Mouse (Mus musculus) limb, embryonic 14.5 days (tissue): ENCODE data around the gene Olfr895. TPM values are rescaled to one million over a fixed set of nuclear protein-coding genes. Genes with fewer than 3 reads are reported as not detected.

Experiments
- ATAC-seq: fragments of 200-750 bp; cut with Nextera tagmentation; 2 replicates; pipeline ENCODE4 v1.8.0; 2017; ENCODE audit warnings: low read depth, moderate number of reproducible peaks, moderate TSS enrichment; ENCODE audit not compliant: low FRiP score
- DNase-seq: peaks from one replicate; pipeline ENCODE4 v3.0.0-alpha.2; 2015; ENCODE audit warnings: low spot score
- H3K27ac ChIP-seq: fragments of 300-500 bp; sonication (generic); replicated peaks from 2 replicates; pipeline ENCODE4 v1.5.1; 2014; ENCODE audit warnings: low read depth, mild to moderate bottlenecking, low read length, moderate library complexity, mixed read lengths
- H3K27me3 ChIP-seq: fragments of 300-500 bp; sonication (generic); 2 replicates; pipeline ENCODE4 v1.6.1; 2014; ENCODE audit warnings: low read length, mixed read lengths; ENCODE audit not compliant: control insufficient read depth, insufficient read depth
- H3K36me3 ChIP-seq: fragments of 300-500 bp; sonication (generic); 2 replicates; pipeline ENCODE4 v1.6.1; 2014; ENCODE audit warnings: mild to moderate bottlenecking, low read length, moderate library complexity, mixed read lengths; ENCODE audit not compliant: control insufficient read depth, insufficient read depth
- H3K4me1 ChIP-seq: fragments of 300-500 bp; sonication (generic); 2 replicates; pipeline ENCODE4 v1.6.1; 2014; ENCODE audit warnings: antibody characterized with exemption, low read length, mixed read lengths; ENCODE audit not compliant: control insufficient read depth, insufficient read depth
- H3K4me2 ChIP-seq: fragments of 300-500 bp; sonication (generic); replicated peaks from 2 replicates; pipeline ENCODE4 v1.6.1; 2014; ENCODE audit warnings: low read depth, mild to moderate bottlenecking, low read length, moderate library complexity; ENCODE audit not compliant: severe bottlenecking
- H3K4me3 ChIP-seq: fragments of 300-500 bp; sonication (generic); replicated peaks from 2 replicates; pipeline ENCODE4 v1.5.1; 2014; ENCODE audit warnings: low read length
- H3K9ac ChIP-seq: fragments of 300-500 bp; sonication (generic); 2 replicates; pipeline ENCODE4 v1.6.1; 2014; ENCODE audit warnings: mild to moderate bottlenecking, low read depth, low read length, moderate library complexity; ENCODE audit not compliant: severe bottlenecking
- H3K9me3 ChIP-seq: fragments of 300-500 bp; sonication (generic); 2 replicates; pipeline ENCODE4 v1.6.1; 2016; ENCODE audit warnings: low read length; ENCODE audit not compliant: control insufficient read depth
- POLR2A ChIP-seq: fragments of 200-500 bp; IDR thresholded peaks from 2 replicates; pipeline ENCODE4 v1.8.0; 2012; ENCODE audit warnings: inconsistent platforms, mild to moderate bottlenecking, moderate library complexity, borderline replicate concordance; ENCODE audit not compliant: insufficient read depth, insufficient read length; ENCODE audit errors: extremely low read depth
- WGBS: fragments of 180-500 bp; shearing (Covaris S2); extraction: QIAGEN DNeasy Blood & Tissue Kit; methylation state at CpG from one replicate; pipeline ENCODE4 v1.1.7; 2014; 5-methylcytosine and 5-hydroxymethylcytosine counted together
- polyA plus RNA-seq, 2 experiments: library from polyadenylated mRNA; depleted of rRNA in 1 of 2; stranded (reverse) in 1 of 2; unstranded in 1 of 2; fragments of >200 nt; fragmentation: Nextera tagmentation in 1 of 2; extraction: Ambion mirVana in 1 of 2; gene quantifications; 2 replicates each; pipeline versions ENCODE4 v1.2.1 to v1.2.3; 2012 to 2014

The Olfr895 gene
- polyA plus RNA-seq (2012; rRNA removed) (0.09 TPM in 1 of 2 replicates, not detected in the other), polyA plus RNA-seq (2014; fragmentation: Nextera tagmentation; extraction: Ambion mirVana) (not detected in 2 replicates)

DNA sequence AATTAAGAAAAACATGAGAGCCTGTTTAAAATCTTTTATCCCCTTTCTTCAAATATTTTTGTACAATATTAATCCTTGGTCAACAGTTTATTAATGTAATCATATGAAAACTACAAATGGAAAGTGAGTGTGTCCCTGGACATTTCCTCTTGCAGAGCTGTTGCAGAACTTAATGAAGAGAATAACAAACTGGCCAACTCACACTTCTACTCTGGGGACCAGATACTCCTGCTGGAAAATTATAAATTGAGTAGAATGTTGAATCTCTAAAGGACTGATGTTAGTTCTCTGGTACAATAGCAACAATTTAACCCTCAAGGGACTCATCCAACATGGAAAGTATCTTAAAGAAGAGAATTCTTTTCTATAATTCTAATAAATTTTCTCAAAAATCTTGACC, at the start of gene Olfr895:
Gene Olfr895 (plus strand): TSS at position 301 of the 400 bp plus-strand sequence.
- ATAC-seq, result no peak
- Histone ChIP-seq H3K9ac (no peak within 1 kb of the TSS), H3K4me3 (no peak within 1 kb of the TSS), H3K4me2 (no peak within 1 kb of the TSS), H3K27ac (no peak within 1 kb of the TSS), H3K36me3 (no peaks in the 10 kb centered on the region), H3K9me3 (no peaks in the 10 kb centered on the region), H3K4me1 (no peaks in the 10 kb centered on the region), H3K27me3 (no peaks in the 10 kb centered on the region)
- no peak for TF ChIP-seq POLR2A
- DNase-seq, result no peak

DNA sequence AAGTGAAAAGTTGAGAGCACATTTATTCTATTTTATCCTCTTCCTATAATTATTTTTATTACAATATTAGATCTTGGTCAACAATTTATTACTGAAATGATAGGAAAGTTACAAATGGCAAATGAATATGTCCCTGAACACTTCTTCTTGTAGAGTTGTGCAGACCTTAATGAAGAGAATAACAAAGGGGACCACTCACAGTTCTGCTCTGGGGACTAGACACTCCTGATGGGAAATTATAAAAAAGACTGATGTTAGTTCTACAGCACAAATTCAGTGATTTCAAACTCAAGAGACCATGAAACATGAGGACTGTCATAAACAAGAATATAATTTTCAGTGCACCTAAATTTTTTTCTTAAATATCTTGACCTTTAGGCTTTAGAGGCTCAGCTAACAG, 15.2 kb upstream of the Olfr895 start, which contains the start of gene Olfr143:
Gene Olfr143 (plus strand): TSS at position 301 of the 400 bp plus-strand sequence.
- H3K9me3 ChIP-seq, result no peaks in the 10 kb centered on the region
- no peak within 1 kb of the TSS for H3K4me3 ChIP-seq
- H3K36me3 ChIP-seq, result no peaks in the 10 kb centered on the region
- no peaks in the 10 kb centered on the region for H3K4me1 ChIP-seq
- H3K27me3 ChIP-seq, result no peaks in the 10 kb centered on the region
- TF ChIP-seq POLR2A, result no peak
- no peak within 1 kb of the TSS for H3K9ac ChIP-seq
- no peak within 1 kb of the TSS for H3K4me2 ChIP-seq
- ATAC-seq (no peak), DNase-seq (no peak)
- H3K27ac ChIP-seq, result no peak within 1 kb of the TSS

DNA sequence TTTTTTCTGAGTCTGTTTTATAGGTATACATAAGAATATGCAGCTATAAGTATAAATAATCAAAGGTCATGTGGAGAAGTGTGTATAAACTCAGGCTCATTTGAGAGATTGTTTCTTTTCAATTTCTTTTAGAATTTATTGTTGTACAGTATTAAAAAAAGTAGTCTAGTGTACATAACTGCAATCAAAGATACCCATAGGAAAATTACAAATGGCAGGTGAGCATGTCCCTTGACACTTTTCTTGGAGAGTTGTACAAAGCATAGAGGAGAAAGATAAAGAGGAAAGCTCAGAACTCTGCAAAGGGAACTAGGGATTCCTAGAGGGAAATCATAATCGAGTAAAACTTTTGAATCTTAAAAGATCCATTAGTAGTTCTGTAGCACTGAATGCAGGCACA, 23.2 kb downstream of the Olfr895 start, which contains the start of gene Olfr896-ps1:
Gene Olfr896-ps1 (plus strand): TSS at position 301 of the 400 bp plus-strand sequence.
- TF ChIP-seq POLR2A, result no peak
- no peaks in the 10 kb centered on the region for H3K4me1 ChIP-seq
- WGBS, result 75% methylated on average over 1 of the region's 1 CpGs
- H3K9ac ChIP-seq, result no peak within 1 kb of the TSS
- ATAC-seq (no peak), DNase-seq (no peak)
- H3K27me3 ChIP-seq, result no peaks in the 10 kb centered on the region
- H3K36me3 ChIP-seq, result no peaks in the 10 kb centered on the region
- H3K9me3 ChIP-seq, result no peaks in the 10 kb centered on the region
- no peak within 1 kb of the TSS for H3K27ac ChIP-seq
- H3K4me2 ChIP-seq, result no peak within 1 kb of the TSS
- H3K4me3 ChIP-seq, result no peak within 1 kb of the TSS

Other genes starting within 250 kb of the Olfr895 start
- not detected in 2 replicates for gene Olfr883, start 242.0 kb upstream of the Olfr895 start, polyA plus RNA-seq (2012; rRNA removed)
- gene Olfr883, start 242.0 kb upstream of the Olfr895 start, polyA plus RNA-seq (2014; fragmentation: Nextera tagmentation; extraction: Ambion mirVana), result not detected in 2 replicates
- not detected in 2 replicates for gene Olfr884, start 221.3 kb upstream of the Olfr895 start, polyA plus RNA-seq (2012; rRNA removed)
- gene Olfr884, start 221.3 kb upstream of the Olfr895 start, polyA plus RNA-seq (2014; fragmentation: Nextera tagmentation; extraction: Ambion mirVana), result not detected in 2 replicates
- gene Olfr885, start 206.5 kb upstream of the Olfr895 start, polyA plus RNA-seq (2012; rRNA removed), result not detected in 2 replicates
- not detected in 2 replicates for gene Olfr885, start 206.5 kb upstream of the Olfr895 start, polyA plus RNA-seq (2014; fragmentation: Nextera tagmentation; extraction: Ambion mirVana)
- gene Olfr887, start 183.8 kb upstream of the Olfr895 start, polyA plus RNA-seq (2012; rRNA removed), result not detected in 2 replicates
- not detected in 2 replicates for gene Olfr887, start 183.8 kb upstream of the Olfr895 start, polyA plus RNA-seq (2014; fragmentation: Nextera tagmentation; extraction: Ambion mirVana)
- gene Olfr888, start 159.7 kb upstream of the Olfr895 start, polyA plus RNA-seq (2012; rRNA removed), result not detected in 2 replicates
- not detected in 2 replicates for gene Olfr888, start 159.7 kb upstream of the Olfr895 start, polyA plus RNA-seq (2014; fragmentation: Nextera tagmentation; extraction: Ambion mirVana)
- gene Olfr889, start 152.7 kb upstream of the Olfr895 start, polyA plus RNA-seq (2012; rRNA removed), result not detected in 2 replicates
- 0.04 and 0.06 TPM in 2 replicates for gene Olfr889, start 152.7 kb upstream of the Olfr895 start, polyA plus RNA-seq (2014; fragmentation: Nextera tagmentation; extraction: Ambion mirVana)
- gene Olfr890, start 125.3 kb upstream of the Olfr895 start, polyA plus RNA-seq (2012; rRNA removed), result not detected in 2 replicates
- gene Olfr890, start 125.3 kb upstream of the Olfr895 start, polyA plus RNA-seq (2014; fragmentation: Nextera tagmentation; extraction: Ambion mirVana), result not detected in 2 replicates
- not detected in 2 replicates for gene Olfr891, start 87.0 kb upstream of the Olfr895 start, polyA plus RNA-seq (2012; rRNA removed)
- not detected in 2 replicates for gene Olfr891, start 87.0 kb upstream of the Olfr895 start, polyA plus RNA-seq (2014; fragmentation: Nextera tagmentation; extraction: Ambion mirVana)
- 0.19 and 0.27 TPM in 2 replicates for gene Olfr893, start 59.5 kb upstream of the Olfr895 start, polyA plus RNA-seq (2012; rRNA removed)
- 0.25 TPM in 1 of 2 replicates, not detected in the other for gene Olfr893, start 59.5 kb upstream of the Olfr895 start, polyA plus RNA-seq (2014; fragmentation: Nextera tagmentation; extraction: Ambion mirVana)
- gene Olfr894, start 49.8 kb upstream of the Olfr895 start, polyA plus RNA-seq (2012; rRNA removed), result 0.01 TPM in 1 of 2 replicates, not detected in the other
- not detected in 2 replicates for gene Olfr894, start 49.8 kb upstream of the Olfr895 start, polyA plus RNA-seq (2014; fragmentation: Nextera tagmentation; extraction: Ambion mirVana)
- gene Olfr143, start 15.1 kb upstream of the Olfr895 start, polyA plus RNA-seq (2012; rRNA removed), result 0.03 and 0.04 TPM in 2 replicates
- not detected in 2 replicates for gene Olfr143, start 15.1 kb upstream of the Olfr895 start, polyA plus RNA-seq (2014; fragmentation: Nextera tagmentation; extraction: Ambion mirVana)
- gene Olfr896-ps1, start 23.3 kb downstream of the Olfr895 start, polyA plus RNA-seq (2012; rRNA removed), result not detected in 2 replicates
- gene Olfr896-ps1, start 23.3 kb downstream of the Olfr895 start, polyA plus RNA-seq (2014; fragmentation: Nextera tagmentation; extraction: Ambion mirVana), result not detected in 2 replicates
- gene Olfr25, start 61.2 kb downstream of the Olfr895 start, polyA plus RNA-seq (2012; rRNA removed), result not detected in 2 replicates
- not detected in 2 replicates for gene Olfr25, start 61.2 kb downstream of the Olfr895 start, polyA plus RNA-seq (2014; fragmentation: Nextera tagmentation; extraction: Ambion mirVana)
- gene Olfr898, start 80.6 kb downstream of the Olfr895 start, polyA plus RNA-seq (2012; rRNA removed), result not detected in 2 replicates
- gene Olfr898, start 80.6 kb downstream of the Olfr895 start, polyA plus RNA-seq (2014; fragmentation: Nextera tagmentation; extraction: Ambion mirVana), result not detected in 2 replicates
- not detected in 2 replicates for gene Olfr250, start 99.0 kb downstream of the Olfr895 start, polyA plus RNA-seq (2012; rRNA removed)
- not detected in 2 replicates for gene Olfr250, start 99.0 kb downstream of the Olfr895 start, polyA plus RNA-seq (2014; fragmentation: Nextera tagmentation; extraction: Ambion mirVana)
- gene Olfr251, start 109.2 kb downstream of the Olfr895 start, polyA plus RNA-seq (2012; rRNA removed), result not detected in 2 replicates
- not detected in 2 replicates for gene Olfr251, start 109.2 kb downstream of the Olfr895 start, polyA plus RNA-seq (2014; fragmentation: Nextera tagmentation; extraction: Ambion mirVana)
- gene Olfr147, start 133.8 kb downstream of the Olfr895 start, polyA plus RNA-seq (2012; rRNA removed), result not detected in 2 replicates
- not detected in 2 replicates for gene Olfr147, start 133.8 kb downstream of the Olfr895 start, polyA plus RNA-seq (2014; fragmentation: Nextera tagmentation; extraction: Ambion mirVana)
- not detected in 2 replicates for gene Olfr901, start 161.6 kb downstream of the Olfr895 start, polyA plus RNA-seq (2012; rRNA removed)
- not detected in 2 replicates for gene Olfr901, start 161.6 kb downstream of the Olfr895 start, polyA plus RNA-seq (2014; fragmentation: Nextera tagmentation; extraction: Ambion mirVana)
- gene Olfr902, start 179.8 kb downstream of the Olfr895 start, polyA plus RNA-seq (2012; rRNA removed), result not detected in 2 replicates
- not detected in 2 replicates for gene Olfr902, start 179.8 kb downstream of the Olfr895 start, polyA plus RNA-seq (2014; fragmentation: Nextera tagmentation; extraction: Ambion mirVana)
- not detected in 2 replicates for gene Olfr904, start 195.3 kb downstream of the Olfr895 start, polyA plus RNA-seq (2012; rRNA removed)
- gene Olfr904, start 195.3 kb downstream of the Olfr895 start, polyA plus RNA-seq (2014; fragmentation: Nextera tagmentation; extraction: Ambion mirVana), result not detected in 2 replicates
- gene Olfr905, start 203.3 kb downstream of the Olfr895 start, polyA plus RNA-seq (2012; rRNA removed), result not detected in 2 replicates
- not detected in 2 replicates for gene Olfr905, start 203.3 kb downstream of the Olfr895 start, polyA plus RNA-seq (2014; fragmentation: Nextera tagmentation; extraction: Ambion mirVana)
- not detected in 2 replicates for gene Olfr906, start 219.2 kb downstream of the Olfr895 start, polyA plus RNA-seq (2012; rRNA removed)
- not detected in 2 replicates for gene Olfr906, start 219.2 kb downstream of the Olfr895 start, polyA plus RNA-seq (2014; fragmentation: Nextera tagmentation; extraction: Ambion mirVana)
- not detected in 2 replicates for gene Olfr907, start 227.9 kb downstream of the Olfr895 start, polyA plus RNA-seq (2012; rRNA removed)
- gene Olfr907, start 227.9 kb downstream of the Olfr895 start, polyA plus RNA-seq (2014; fragmentation: Nextera tagmentation; extraction: Ambion mirVana), result not detected in 2 replicates